Comparison of ENCODE assay signal across 9 mouse cellular contexts in the genomic region with DNA sequence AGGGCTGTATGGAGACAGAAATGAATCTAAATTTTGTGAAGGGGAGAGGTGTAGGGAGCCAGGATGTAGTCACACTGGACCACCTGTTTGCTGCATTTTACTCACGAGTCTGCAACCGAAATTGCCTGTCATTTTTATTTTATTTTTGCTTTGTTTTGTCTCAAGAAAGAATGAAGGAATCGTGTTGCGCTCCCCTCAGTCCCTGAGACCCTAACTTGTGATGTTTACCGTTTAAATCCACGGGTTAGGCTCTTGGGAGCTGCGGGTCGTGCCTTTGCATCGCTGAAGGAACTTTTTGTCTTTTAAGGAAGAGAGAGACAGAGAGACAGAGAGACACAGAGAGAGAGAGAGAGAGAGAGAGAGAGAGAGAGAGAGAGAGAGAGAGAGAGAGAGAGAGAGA.
DNase-seq lines count a peak whose midpoint lies in the region; ATAC-seq and TF ChIP-seq lines count a peak whose summit lies in the region.
"Had no signal": no experiment of that assay in that cellular context is flagged by ENCODE, and none has a peak within 500 bp of the region (broad histone marks: within the 10 kb centered on the region; RNA-seq: fewer than 3 reads in every experiment).

No protein-coding gene starts in this region.

- H3K4me3 ChIP-seq in left cerebral cortex, adult 2 months, result peak overlapping the region; percentile 74
- peak overlapping the region; percentile 60 for H3K4me3 ChIP-seq in forebrain, embryonic 10.5 days
- H3K4me3 ChIP-seq in hindbrain, postnatal 0 days (ENCODE audit: low read length), result peak overlapping the region; percentile 80
- H3K4me3 ChIP-seq in neural tube, embryonic 12.5 days, result peak overlapping the region; percentile 70

- WGBS in forebrain, embryonic 10.5 days, result 19% methylated on average over 9 of the region's 9 CpGs
- WGBS in hindbrain, postnatal 0 days, result under 1% methylated on average over 9 of the region's 9 CpGs
- 17% methylated on average over 9 of the region's 9 CpGs for WGBS in neural tube, embryonic 12.5 days

- peaks cover 13% of the 10 kb centered on the region for H3K36me3 ChIP-seq in forebrain, embryonic 10.5 days (replicated peaks)
- H3K36me3 ChIP-seq in hindbrain, postnatal 0 days (ENCODE audit: insufficient read depth, low read length), result no peaks in the 10 kb centered on the region
- peaks cover 7% of the 10 kb centered on the region; the same call in 1 of the 2 replicates for H3K36me3 ChIP-seq in neural tube, embryonic 12.5 days

- no peak for ATAC-seq in hindbrain, postnatal 0 days
- ATAC-seq in neural tube, embryonic 12.5 days (ENCODE audit: low FRiP score, low read depth), result no peak

- peaks cover 79% of the 10 kb centered on the region for H3K4me1 ChIP-seq in forebrain, embryonic 10.5 days
- H3K4me1 ChIP-seq in hindbrain, postnatal 0 days (ENCODE audit: insufficient read depth, low read length), result peaks cover 4% of the 10 kb centered on the region
- peaks cover 20% of the 10 kb centered on the region for H3K4me1 ChIP-seq in neural tube, embryonic 12.5 days

- H3K9ac ChIP-seq in hindbrain, postnatal 0 days (replicated peaks; ENCODE audit: low read length), result peak overlapping the region; percentile 95
- H3K9ac ChIP-seq in neural tube, embryonic 12.5 days, result peak overlapping the region; percentile 88

- peak overlapping the region; percentile 56 for H3K4me2 ChIP-seq in hindbrain, postnatal 0 days (ENCODE audit: low read depth, low read length)
- H3K4me2 ChIP-seq in neural tube, embryonic 12.5 days (replicated peaks), result peak overlapping the region; percentile 61

- no peak for DNase-seq in left cerebral cortex, adult 2 months (ENCODE audit: extremely low spot score in 1 of 2, low spot score in 2 of 2)
- DNase-seq in left cerebral cortex, postnatal 25 days (ENCODE audit: low spot score in 2 of 2), result no peak
- DNase-seq in forebrain, embryonic 10.5 days (ENCODE audit: extremely low spot score, low spot score), result no peak
- DNase-seq in hindbrain, postnatal 0 days (ENCODE audit: low spot score), result no peak
- DNase-seq in cerebellum, adult 9-11 months, result no peak
- DNase-seq in ovary, postnatal 10 days (ENCODE audit: low spot score), result no peak
- DNase-seq in left cerebral cortex, postnatal 36 days (ENCODE audit: low spot score in 2 of 2), result no peak
- DNase-seq: layer of hippocampus, adult 9-11 months had no signal

- H3K9me3 ChIP-seq in forebrain, embryonic 10.5 days, result no peaks in the 10 kb centered on the region
- H3K9me3 ChIP-seq in hindbrain, postnatal 0 days (ENCODE audit: low read length), result no peaks in the 10 kb centered on the region
- no peaks in the 10 kb centered on the region for H3K9me3 ChIP-seq in neural tube, embryonic 12.5 days

- H3K27me3 ChIP-seq in forebrain, embryonic 10.5 days (ENCODE audit: poor library complexity, severe bottlenecking), result no peaks in the 10 kb centered on the region
- no peaks in the 10 kb centered on the region for H3K27me3 ChIP-seq in hindbrain, postnatal 0 days (ENCODE audit: insufficient read depth, low read length)
- no peaks in the 10 kb centered on the region for H3K27me3 ChIP-seq in neural tube, embryonic 12.5 days (replicated peaks)

- intact Hi-C loops in left cerebral cortex, adult 2 months (cut with DNase I), result loop anchor here (1.0 to 2.0 kb wide), 4 partner anchors 29 to 205 kb away; no protein-coding TSS in a partner anchor
- intact Hi-C loops in left cerebral cortex, postnatal 25 days (cut with DNase I), result loop anchor here (2.0 to 5.0 kb wide), 4 partner anchors 106 to 354 kb away; no protein-coding TSS in a partner anchor
- intact Hi-C loops in left cerebral cortex, postnatal 36 days (cut with DNase I), result loop anchor here (5.0 kb wide), 4 partner anchors 156 to 354 kb away; no protein-coding TSS in a partner anchor

- peak overlapping the region; percentile 95 for H3K27ac ChIP-seq in left cerebral cortex, adult 2 months
- peak overlapping the region; percentile 89 for H3K27ac ChIP-seq in forebrain, embryonic 10.5 days
- peak overlapping the region; percentile 96 for H3K27ac ChIP-seq in hindbrain, postnatal 0 days
- H3K27ac ChIP-seq in neural tube, embryonic 12.5 days, result peak overlapping the region; percentile 90

- TF ChIP-seq CTCF in left cerebral cortex, adult 2 months (IDR thresholded peaks at IDR 0.05), result no peak
- no peak for TF ChIP-seq CTCF in hindbrain, postnatal 0 days (IDR thresholded peaks at IDR 0.05; ENCODE audit: low read depth)
